Mouse (Mus musculus): ENCODE data around the gene Lmna.

The Lmna gene

GRCm38 (mm10) chr3:88501366-88502030 is 8.3 kb downstream of the Lmna start:
- no peak for DNase-seq (ENCODE audit: low spot score in 2 of 2)

GRCm38 (mm10) chr3:88500655-88501365 is 8.9 kb downstream of the Lmna start:
- DNase-seq (ENCODE audit: low spot score in 2 of 2): no peak

GRCm38 (mm10) chr3:88500087-88500486 is 9.7 kb downstream of the Lmna start:
- DNase-seq (ENCODE audit: low spot score in 2 of 2): no peak

- DNase-seq (ENCODE audit: low spot score in 2 of 2): no peak
Observed at GRCm38 (mm10) chr3:88499580-88499979, 10.2 kb downstream of the Lmna start.

GRCm38 (mm10) chr3:88495741-88496415 is 13.9 kb downstream of the Lmna start:
- DNase-seq (ENCODE audit: low spot score in 2 of 2): no peak

- DNase-seq (ENCODE audit: low spot score in 2 of 2): peak; percentile 67 to 80
Observed at GRCm38 (mm10) chr3:88494836-88495628, 14.7 kb downstream of the Lmna start.

GRCm38 (mm10) chr3:88493706-88494582 is 15.8 kb downstream of the Lmna start:
- DNase-seq (ENCODE audit: low spot score in 2 of 2): no peak

GRCm38 (mm10) chr3:88487396-88487795 is 22.4 kb downstream of the Lmna start:
- DNase-seq (ENCODE audit: low spot score in 2 of 2): no peak

- no peak for DNase-seq (ENCODE audit: low spot score in 2 of 2)
Observed at GRCm38 (mm10) chr3:88486887-88487286, 22.9 kb downstream of the Lmna start.

- DNase-seq (ENCODE audit: low spot score in 2 of 2): no peak
Observed at GRCm38 (mm10) chr3:88486043-88486442, 23.7 kb downstream of the Lmna start.

GRCm38 (mm10) chr3:88484597-88485316 is 25.0 kb downstream of the Lmna start:
- no peak for DNase-seq (ENCODE audit: low spot score in 2 of 2)

- peak; percentile 76 to 83 for DNase-seq (ENCODE audit: low spot score in 2 of 2)
Observed at GRCm38 (mm10) chr3:88483621-88484020, 26.1 kb downstream of the Lmna start.

GRCm38 (mm10) chr3:88483141-88483540 is 26.6 kb downstream of the Lmna start:
- DNase-seq (ENCODE audit: low spot score in 2 of 2): no peak

GRCm38 (mm10) chr3:88482336-88482735 is 27.4 kb downstream of the Lmna start:
- no peak for DNase-seq (ENCODE audit: low spot score in 2 of 2)

GRCm38 (mm10) chr3:88481372-88482040 is 28.2 kb downstream of the Lmna start:
- DNase-seq (ENCODE audit: low spot score in 2 of 2): no peak

GRCm38 (mm10) chr3:88480679-88481078 is 29.1 kb downstream of the Lmna start:
- DNase-seq (ENCODE audit: low spot score in 2 of 2): no peak

- DNase-seq (ENCODE audit: low spot score in 2 of 2): no peak
Observed at GRCm38 (mm10) chr3:88479828-88480227, 29.9 kb downstream of the Lmna start.

- DNase-seq (ENCODE audit: low spot score in 2 of 2): no peak
Observed at GRCm38 (mm10) chr3:88479163-88479562, 30.6 kb downstream of the Lmna start.

- DNase-seq (ENCODE audit: low spot score in 2 of 2): peak; percentile 75 to 80
Observed at GRCm38 (mm10) chr3:88477735-88478134, 32.0 kb downstream of the Lmna start.

- no peak for DNase-seq (ENCODE audit: low spot score in 2 of 2)
Observed at GRCm38 (mm10) chr3:88476403-88476802, 33.4 kb downstream of the Lmna start.

Data from right cerebral cortex, postnatal 10 days (tissue).